Mouse (Mus musculus) olfactory bulb, adult 2 months (tissue): ENCODE results near the gene Pacrg.

Experiments
- CTCF ChIP-seq: fragments of 200-500 bp; IDR thresholded peaks from 2 replicates; pipeline ENCODE4 v1.5.1; 2012; ENCODE audit warnings: low read depth, mild to moderate bottlenecking, low read length, moderate library complexity; ENCODE audit not compliant: insufficient read depth
- POLR2A ChIP-seq: fragments of 200-500 bp; IDR thresholded peaks from 2 replicates; pipeline ENCODE4 v1.6.1; 2012; ENCODE audit warnings: mild to moderate bottlenecking, low read depth, low read length, moderate library complexity; ENCODE audit not compliant: insufficient read depth

DNA sequence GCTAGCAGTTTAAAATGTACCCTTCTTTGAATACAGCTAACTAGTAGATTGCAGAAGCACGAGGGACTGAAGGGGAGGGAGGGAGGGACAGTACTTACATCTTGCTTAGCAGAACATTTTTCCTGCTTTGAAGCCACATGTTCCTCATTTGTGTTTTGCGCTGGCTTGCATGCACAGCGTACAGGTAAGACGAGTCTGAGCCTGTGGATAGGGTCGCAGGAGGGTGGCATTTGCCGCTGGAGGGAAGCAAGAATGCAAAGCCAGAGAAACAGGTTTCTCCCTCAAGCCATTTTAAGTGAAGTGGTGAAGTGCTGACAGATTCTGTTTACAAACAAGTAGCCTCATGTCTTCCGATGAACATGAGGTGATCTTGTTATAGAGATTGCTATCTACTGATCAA, 306.6 kb downstream of the Pacrg start:
- TF ChIP-seq CTCF (no peak), POLR2A (no peak)
